Mouse (Mus musculus): Measurements from ENCODE around the gene Mroh8. TPM values are rescaled to one million over a fixed set of nuclear protein-coding genes. Genes with fewer than 3 reads are reported as not detected.

Gene Mroh8
- not detected for total RNA-seq (2023)

DNA sequence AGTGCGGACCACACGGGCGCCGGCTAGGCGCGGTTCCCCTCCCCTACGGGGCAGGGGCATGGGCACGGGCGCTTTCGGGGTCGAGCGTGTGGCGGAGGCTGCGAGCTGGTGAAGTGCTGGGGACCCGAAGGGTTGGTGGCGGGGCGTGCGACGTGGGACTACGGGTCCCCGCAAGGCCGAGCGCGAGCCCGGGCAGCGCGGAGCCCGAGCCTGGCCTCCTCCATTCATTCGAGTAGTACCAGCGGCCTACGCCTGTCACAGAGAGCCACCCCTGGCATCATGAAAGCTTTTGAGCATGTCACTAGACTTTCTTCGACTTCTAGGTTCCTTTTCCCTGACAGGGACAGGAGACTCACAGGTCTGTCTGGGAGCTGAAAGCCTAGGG lies at the start of gene Mroh8:
Mroh8 (minus strand) TSS at position 134 of the 385 bp plus-strand sequence.

DNA sequence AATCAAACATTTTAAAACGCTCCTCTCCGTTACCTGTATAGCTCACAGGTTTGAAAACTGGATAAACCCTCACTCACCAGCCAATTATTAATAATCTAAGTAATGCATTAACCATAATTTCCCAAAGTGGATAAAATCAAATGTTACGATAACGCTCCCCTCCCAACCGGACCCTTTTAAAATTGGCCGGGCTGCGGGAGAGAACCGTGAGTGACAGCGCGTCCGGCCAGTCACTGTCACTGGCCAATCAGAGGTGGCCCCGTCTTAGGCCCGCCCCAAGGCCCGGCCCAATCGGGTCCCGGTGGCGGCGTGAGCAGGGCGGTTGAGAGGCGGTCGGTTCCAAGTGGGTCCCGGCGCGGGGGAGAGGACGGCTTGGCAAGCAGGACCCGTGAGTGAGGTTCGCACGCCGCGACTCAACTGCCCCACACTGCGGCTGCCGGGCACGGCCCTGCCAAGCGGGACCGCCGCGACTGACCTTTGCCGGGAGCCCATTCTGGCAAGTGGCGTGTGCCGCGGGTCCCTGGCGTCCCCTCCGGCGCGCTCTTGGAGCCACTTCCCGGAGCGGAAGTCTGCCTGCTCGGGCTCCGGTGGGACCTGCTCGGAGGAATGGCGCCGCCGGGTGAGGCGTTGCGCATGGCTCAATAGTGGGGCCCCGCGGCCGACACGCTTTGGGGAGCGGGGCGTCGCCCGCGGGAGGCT lies 483 bp downstream of the Mroh8 start, which contains the start of gene Rpn2:
Rpn2 (plus strand) TSS at position 301 of the 699 bp plus-strand sequence.

DNA sequence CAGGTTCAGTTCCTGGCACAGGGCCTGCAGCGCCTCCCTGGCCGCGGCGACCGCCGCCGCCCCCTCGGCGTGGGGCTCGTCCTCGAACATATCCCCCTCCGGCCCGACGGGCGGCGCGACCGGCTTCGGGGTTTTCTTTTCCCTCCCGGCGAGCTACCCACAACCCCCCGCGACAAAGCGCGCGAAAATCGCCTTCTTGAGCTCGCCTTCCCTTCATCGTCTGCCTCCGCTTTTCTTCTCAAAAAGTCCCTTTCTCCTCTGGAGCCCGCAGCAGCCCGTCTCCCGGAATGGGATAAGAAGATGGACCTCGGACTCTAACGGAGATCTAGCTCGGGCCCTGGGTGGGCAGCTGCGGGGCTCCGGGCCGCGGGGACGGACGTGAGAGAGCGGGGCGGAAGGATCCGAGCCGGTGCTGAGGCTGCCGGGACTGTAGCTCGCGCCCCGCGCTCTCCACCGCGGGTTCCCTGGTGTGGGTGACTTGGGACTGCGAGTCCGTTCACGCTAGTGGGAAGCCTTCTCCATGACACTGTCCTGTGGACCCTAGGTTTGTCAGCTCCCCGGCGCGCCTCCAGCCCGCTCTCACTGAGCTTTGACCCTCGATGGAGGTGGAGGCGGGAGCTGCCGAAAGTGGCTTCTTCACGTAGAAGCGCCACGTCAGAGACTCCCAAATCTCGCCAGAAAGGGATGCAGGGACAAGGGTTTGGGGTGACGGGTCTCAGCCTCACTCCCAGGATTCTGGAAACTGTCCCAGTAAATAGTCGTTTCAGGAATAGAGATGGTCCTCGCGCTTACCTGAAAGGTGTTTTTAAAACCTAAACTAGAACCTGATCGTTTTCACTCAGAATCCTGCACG lies 74.8 kb downstream of the Mroh8 start, which contains the start of gene Rbl1:
Rbl1 (minus strand) TSS at position 169 of the 853 bp plus-strand sequence.

Other genes with a start within 250 kb of the Mroh8 start
- gene Soga1, start 200.3 kb downstream of the Mroh8 start, total RNA-seq (2023): 0.47 TPM
- not detected for gene Tldc2, start 192.5 kb downstream of the Mroh8 start, total RNA-seq (2023)
- 358 TPM for gene Samhd1, start 144.3 kb downstream of the Mroh8 start, total RNA-seq (2023)
- gene Rbl1, start 75.0 kb downstream of the Mroh8 start, total RNA-seq (2023): 27.4 TPM
- gene Rpn2, start 532 bp downstream of the Mroh8 start, total RNA-seq (2023): 109 TPM
- not detected for gene Ghrh, start 68.0 kb upstream of the Mroh8 start, total RNA-seq (2023)
- gene Manbal, start 88.0 kb upstream of the Mroh8 start, total RNA-seq (2023): 22.8 TPM
- gene Src, start 138.9 kb upstream of the Mroh8 start, total RNA-seq (2023): 1.1 TPM

Measured in CD4-positive naive resting alpha-beta T cell, adult 76 days (primary cell).